Mouse (Mus musculus) MEL (cell line): ENCODE measurements around the gene Abtb1. TPM values are rescaled to one million over a fixed set of nuclear protein-coding genes. Genes with fewer than 3 reads are reported as not detected.
A peak's percentile ranks its signal among the peaks of the same experiment; 100 is the strongest.

Experiments
- DNase-seq: peaks from one replicate; pipeline ENCODE4 v3.0.0; 2011; ENCODE audit warnings: low read depth, low spot score
- H3K27ac ChIP-seq: 2 replicates; pipeline ENCODE4 v1.5.1; 2012; ENCODE audit warnings: low read depth, mild to moderate bottlenecking, control low read depth, low read length, moderate library complexity; ENCODE audit not compliant: control insufficient read depth
- H3K27me3 ChIP-seq, 2 experiments: fragments of 150-350 bp in 1 of 2; sonication (generic) in 1 of 2; 2 replicates each; pipeline ENCODE4 v1.6.1; 2012; ENCODE audit warnings: low read length in 2 of 2, mild to moderate bottlenecking in 2 of 2, improper control_type of control experiment in 1 of 2, moderate library complexity in 1 of 2; ENCODE audit not compliant: insufficient read depth in 2 of 2, control insufficient read depth in 1 of 2
- H3K36me3 ChIP-seq, 2 experiments: 2 replicates each; pipeline ENCODE4 v1.6.1; 2012 to 2014; ENCODE audit warnings: low read length in 2 of 2, improper control_type of control experiment in 1 of 2, inconsistent platforms in 1 of 2, mild to moderate bottlenecking in 1 of 2; ENCODE audit not compliant: insufficient read depth in 2 of 2, control insufficient read depth in 1 of 2
- H3K4me1 ChIP-seq, 2 experiments: fragments of 150-350 bp in 1 of 2; sonication (generic) in 1 of 2; 2 replicates each; pipeline ENCODE4 v1.6.1; 2012; ENCODE audit warnings: low read length in 2 of 2, improper control_type of control experiment in 1 of 2, mild to moderate bottlenecking in 1 of 2; ENCODE audit not compliant: insufficient read depth in 2 of 2, control insufficient read depth in 1 of 2
- H3K4me3 ChIP-seq, 2 experiments: fragments of 150-350 bp in 1 of 2; sonication (generic) in 1 of 2; 2 replicates each; pipeline ENCODE4 v1.5.1; 2012; ENCODE audit warnings: low read depth in 2 of 2, low read length in 2 of 2, mild to moderate bottlenecking in 2 of 2, moderate library complexity in 2 of 2, control low read depth in 1 of 2, improper control_type of control experiment in 1 of 2; ENCODE audit not compliant: control insufficient read depth in 1 of 2, insufficient read depth in 1 of 2
- H3K79me2 ChIP-seq: 2 replicates; pipeline ENCODE4 v1.6.1; 2012; ENCODE audit warnings: mild to moderate bottlenecking, low read length, moderate library complexity; ENCODE audit not compliant: control insufficient read depth, poor library complexity, insufficient read depth
- H3K9ac ChIP-seq: 2 replicates; pipeline ENCODE4 v1.6.1; 2012; ENCODE audit warnings: low read depth, mild to moderate bottlenecking, control low read depth, low read length, moderate library complexity; ENCODE audit not compliant: control insufficient read depth, poor library complexity, severe bottlenecking
- H3K9me3 ChIP-seq: fragments of 150-350 bp; sonication (generic); replicated peaks from 2 replicates; pipeline ENCODE4 v1.6.1; 2012; ENCODE audit warnings: mild to moderate bottlenecking, low read length, improper control_type of control experiment, moderate library complexity; ENCODE audit not compliant: insufficient read depth
- CTCF ChIP-seq, 3 experiments: IDR thresholded peaks in 2 of 3; conservative IDR thresholded peaks in 1 of 3; 2 replicates each; pipeline ENCODE4 v1.5.1; 2011 to 2012; ENCODE audit warnings: low read length in 3 of 3, low read depth in 2 of 3, mild to moderate bottlenecking in 2 of 3, improper control_type of control experiment in 1 of 3, inconsistent platforms in 1 of 3, mixed read lengths in 1 of 3, moderate library complexity in 1 of 3; ENCODE audit not compliant: control insufficient read depth in 1 of 3, insufficient read depth in 1 of 3, poor library complexity in 1 of 3, severe bottlenecking in 1 of 3
- E2F4 ChIP-seq: IDR thresholded peaks from 2 replicates; pipeline ENCODE4 v1.6.1; 2011; ENCODE audit warnings: low read depth, low read length, improper control_type of control experiment, borderline replicate concordance
- EP300 ChIP-seq, 2 experiments: IDR thresholded peaks; 2 replicates each; pipeline ENCODE4 v1.6.1; 2011; ENCODE audit warnings: improper control_type of control experiment in 2 of 2, low read length in 2 of 2, low read depth in 1 of 2, mild to moderate bottlenecking in 1 of 2
- GATA1 ChIP-seq: IDR thresholded peaks from 2 replicates; pipeline ENCODE4 v1.6.1; 2011; ENCODE audit warnings: low read depth, low read length, improper control_type of control experiment
- MAX ChIP-seq: IDR thresholded peaks from 2 replicates; pipeline ENCODE4 v1.6.1; 2011; ENCODE audit warnings: low read length, improper control_type of control experiment
- NELFE ChIP-seq: IDR thresholded peaks from 2 replicates; pipeline ENCODE4 v1.6.1; 2011; ENCODE audit warnings: low read depth, low read length, improper control_type of control experiment
- POLR2A ChIP-seq, 2 experiments: IDR thresholded peaks; 2 replicates each; pipeline ENCODE4 v1.6.1; 2011 to 2012; ENCODE audit warnings: low read length in 2 of 2, mild to moderate bottlenecking in 2 of 2, control low read depth in 1 of 2, improper control_type of control experiment in 1 of 2, low read depth in 1 of 2, moderate library complexity in 1 of 2; ENCODE audit not compliant: control insufficient read depth in 1 of 2, insufficient read depth in 1 of 2, poor library complexity in 1 of 2
- POLR2AphosphoS2 ChIP-seq: IDR thresholded peaks from 2 replicates; pipeline ENCODE4 v1.6.1; 2011; ENCODE audit warnings: low read length, improper control_type of control experiment
- RAD21 ChIP-seq: IDR thresholded peaks from 2 replicates; pipeline ENCODE4 v1.6.1; 2011; ENCODE audit warnings: mild to moderate bottlenecking, low read depth, low read length, improper control_type of control experiment
- SMC3 ChIP-seq: IDR thresholded peaks from 2 replicates; pipeline ENCODE4 v1.6.1; 2011; ENCODE audit warnings: low read depth, low read length, improper control_type of control experiment
- TAL1 ChIP-seq: IDR thresholded peaks from 2 replicates; pipeline ENCODE4 v1.6.1; 2012; ENCODE audit warnings: mild to moderate bottlenecking, inconsistent platforms, low read length, moderate library complexity, mixed read lengths
- TBP ChIP-seq: IDR thresholded peaks from 2 replicates; pipeline ENCODE4 v1.8.0; 2011; ENCODE audit warnings: low read depth, low read length, improper control_type of control experiment
- USF1 ChIP-seq: IDR thresholded peaks from 2 replicates; pipeline ENCODE4 v1.6.1; 2014; ENCODE audit warnings: low read depth, mild to moderate bottlenecking, inconsistent platforms, low read length, improper control_type of control experiment, moderate library complexity
- USF2 ChIP-seq, 2 experiments: IDR thresholded peaks; 2 replicates each; pipeline ENCODE4 v1.6.1; 2011 to 2012; ENCODE audit warnings: improper control_type of control experiment in 2 of 2, low read length in 2 of 2, borderline replicate concordance in 1 of 2, inconsistent platforms in 1 of 2, low read depth in 1 of 2, mild to moderate bottlenecking in 1 of 2; ENCODE audit not compliant: insufficient read depth in 1 of 2
- ZC3H11A ChIP-seq: IDR thresholded peaks from 2 replicates; pipeline ENCODE4 v1.6.1; 2012; ENCODE audit warnings: low read depth, mild to moderate bottlenecking, inconsistent platforms, low read length, improper control_type of control experiment
- ZMIZ1 ChIP-seq: IDR thresholded peaks from 2 replicates; pipeline ENCODE4 v1.6.1; 2012; ENCODE audit warnings: low read depth, mild to moderate bottlenecking, inconsistent platforms, low read length, improper control_type of control experiment, moderate library complexity
- polyA plus RNA-seq, 2 experiments: library from polyadenylated mRNA; stranded (reverse) in 1 of 2; unstranded in 1 of 2; fragments of >175 nt in 1 of 2; fragments of >200 nt in 1 of 2; gene quantifications; 2 replicates each; pipeline versions ENCODE4 v1.2.1 to v1.2.4; 2012; ENCODE audit warnings: low replicate concordance in 2 of 2, low read depth in 1 of 2; ENCODE audit not compliant: insufficient read length in 2 of 2, insufficient read depth in 1 of 2, missing spikeins in 1 of 2
- total RNA-seq: library from RNA; depleted of rRNA; stranded (reverse); fragments of 300-350 nt; gene quantifications from 2 replicates; pipeline ENCODE4 v1.2.3, GENCODE M21; 2012

The Abtb1 gene
- total and polyA plus RNA-seq, 3 experiments: 7.4 to 16.9 TPM; not detected in 1

GRCm38 (mm10) chr6:88826545-88826944 is 15.2 kb downstream of the Abtb1 start:
- H3K27me3 ChIP-seq: no peaks in the 10 kb centered on the region

GRCm38 (mm10) chr6:88826088-88826487 is 15.7 kb downstream of the Abtb1 start:
- Histone ChIP-seq H3K9ac (no peak overlapping the region), H3K9me3 (no peaks in the 10 kb centered on the region), H3K27ac (no peak overlapping the region), H3K36me3 (no peaks in the 10 kb centered on the region), H3K4me3 (no peak overlapping the region), H3K79me2 (no peaks in the 10 kb centered on the region), H3K4me1 (no peaks in the 10 kb centered on the region; a peak in 1 of 4 replicates), H3K27me3 (no peaks in the 10 kb centered on the region)
- no peak for DNase-seq
- TF ChIP-seq E2F4 (no peak), ZC3H11A (no peak), POLR2AphosphoS2 (no peak), TBP (no peak), POLR2A (IDR thresholded peaks at IDR 0.05; ENCODE audit: control insufficient read depth in 1 of 2, insufficient read depth in 1 of 2, low read depth in 1 of 2, low read length in 2 of 2, poor library complexity in 1 of 2) (no peak), MAX (no peak), USF1 (no peak)

More at GRCm38 (mm10) chr6:88826545-88826944, 15.2 kb downstream of the Abtb1 start:
- Histone ChIP-seq H3K4me3 (no peak overlapping the region), H3K27ac (no peak overlapping the region), H3K9me3 (no peaks in the 10 kb centered on the region), H3K4me1 (no peaks in the 10 kb centered on the region), H3K9ac (no peak overlapping the region), H3K79me2 (no peaks in the 10 kb centered on the region), H3K36me3 (no peaks in the 10 kb centered on the region)
- peak; percentile 51 for DNase-seq
- no peak for TF ChIP-seq TAL1
- peak; percentile 29 for TF ChIP-seq RAD21
- peak; percentile 16 to 42 (median 37); a peak in 5 of 6 replicates for TF ChIP-seq CTCF (IDR thresholded peaks at IDR 0.05 in 2 of 3, conservative IDR thresholded peaks at IDR 0.05 in 1 of 3; ENCODE audit: control insufficient read depth in 1 of 3, insufficient read depth in 1 of 3, low read depth in 2 of 3, low read length in 3 of 3, poor library complexity in 1 of 3, severe bottlenecking in 1 of 3)
- TF ChIP-seq USF2 (IDR thresholded peaks at IDR 0.05; ENCODE audit: borderline replicate concordance in 1 of 2, insufficient read depth in 1 of 2, low read depth in 1 of 2, low read length in 2 of 2): no peak
- no peak for TF ChIP-seq ZMIZ1
- peak; percentile 44 for TF ChIP-seq SMC3

GRCm38 (mm10) chr6:88824183-88824582 is 17.6 kb downstream of the Abtb1 start:
- H3K4me1 ChIP-seq: no peaks in the 10 kb centered on the region; a peak in 1 of 4 replicates
- no peaks in the 10 kb centered on the region for H3K79me2 ChIP-seq
- DNase-seq: no peak
- TF ChIP-seq EP300 (IDR thresholded peaks at IDR 0.05; ENCODE audit: low read depth in 1 of 2, low read length in 2 of 2) (no peak), GATA1 (no peak), NELFE (no peak)
- H3K9ac ChIP-seq: no peak overlapping the region
- H3K27ac ChIP-seq: no peak overlapping the region
- no peaks in the 10 kb centered on the region for H3K36me3 ChIP-seq
- no peaks in the 10 kb centered on the region for H3K27me3 ChIP-seq
- no peaks in the 10 kb centered on the region for H3K9me3 ChIP-seq
- no peak overlapping the region for H3K4me3 ChIP-seq
